Mouse (Mus musculus): ENCODE data around the gene Pmvk.

Pmvk gene

GRCm38 (mm10) chr3:89484766-89485524 is 30.6 kb downstream of the Pmvk start:
- DNase-seq = peak; percentile 84

- no peak for DNase-seq
Observed at GRCm38 (mm10) chr3:89486111-89486510, 31.8 kb downstream of the Pmvk start.

DNA sequence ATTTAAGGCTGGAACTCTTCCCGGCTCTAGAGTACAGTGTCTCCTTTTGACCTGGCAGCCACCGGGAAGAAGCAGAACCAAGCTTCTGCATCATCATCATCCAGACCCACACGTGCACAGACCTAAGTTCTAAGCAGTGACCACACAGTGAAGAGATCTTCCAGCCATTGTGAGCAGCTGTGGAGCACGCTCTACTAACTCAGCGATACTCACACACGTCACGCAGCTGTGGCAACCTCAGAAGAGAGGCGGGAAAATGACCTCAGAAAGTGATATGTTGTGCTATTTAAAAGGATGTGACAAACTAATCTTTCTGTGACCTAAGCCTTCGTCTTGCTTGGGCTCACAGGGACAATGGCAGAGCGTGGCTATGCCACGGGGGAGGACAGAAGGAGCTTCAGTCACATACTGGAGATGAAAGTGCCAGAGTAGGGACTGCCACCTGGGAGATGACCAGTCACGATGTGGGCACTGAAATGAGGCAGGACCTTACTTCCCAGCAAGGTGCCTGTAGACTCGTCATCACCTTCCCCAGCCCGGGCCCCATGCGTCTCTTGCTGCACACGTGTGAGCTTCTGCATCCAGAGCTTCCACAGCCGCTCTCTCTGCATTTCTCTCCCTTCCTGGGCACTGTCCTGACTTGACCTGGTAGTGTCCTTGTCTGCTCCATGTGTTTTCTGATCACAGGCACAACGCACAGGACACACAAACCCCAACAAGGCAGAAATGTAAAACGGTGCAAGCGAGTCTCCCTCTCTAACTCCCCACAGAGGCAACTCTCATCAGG is 32.8 kb downstream of the Pmvk start:
- no peak for DNase-seq

DNA sequence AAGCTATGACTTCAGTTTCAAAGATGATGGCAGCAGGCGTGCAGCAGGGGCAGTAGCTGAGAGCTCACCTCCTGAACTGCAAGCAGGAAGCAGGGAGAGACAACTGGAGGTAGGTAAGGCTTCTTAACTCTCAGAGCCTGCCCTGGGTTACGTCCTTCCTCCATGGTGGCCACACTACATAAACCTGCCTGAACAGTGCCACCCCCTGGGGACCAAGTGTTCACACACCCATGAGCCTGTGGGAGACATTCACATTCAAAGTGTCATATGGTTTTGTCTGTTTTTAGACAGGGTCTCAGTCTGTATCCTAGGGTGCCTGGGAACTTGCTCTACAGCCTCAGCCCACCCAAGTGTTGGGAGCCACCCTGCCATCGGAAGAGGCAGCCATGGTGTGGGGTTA is 36.4 kb downstream of the Pmvk start:
- DNase-seq = no peak

GRCm38 (mm10) chr3:89491559-89491958 is 37.2 kb downstream of the Pmvk start:
- DNase-seq = no peak

- peak; percentile 49 for DNase-seq
Observed at GRCm38 (mm10) chr3:89492701-89493151, 38.4 kb downstream of the Pmvk start.

GRCm38 (mm10) chr3:89494630-89495029 is 40.3 kb downstream of the Pmvk start:
- DNase-seq = no peak

- DNase-seq = no peak
Observed at GRCm38 (mm10) chr3:89496366-89496765, 42.0 kb downstream of the Pmvk start.

DNA sequence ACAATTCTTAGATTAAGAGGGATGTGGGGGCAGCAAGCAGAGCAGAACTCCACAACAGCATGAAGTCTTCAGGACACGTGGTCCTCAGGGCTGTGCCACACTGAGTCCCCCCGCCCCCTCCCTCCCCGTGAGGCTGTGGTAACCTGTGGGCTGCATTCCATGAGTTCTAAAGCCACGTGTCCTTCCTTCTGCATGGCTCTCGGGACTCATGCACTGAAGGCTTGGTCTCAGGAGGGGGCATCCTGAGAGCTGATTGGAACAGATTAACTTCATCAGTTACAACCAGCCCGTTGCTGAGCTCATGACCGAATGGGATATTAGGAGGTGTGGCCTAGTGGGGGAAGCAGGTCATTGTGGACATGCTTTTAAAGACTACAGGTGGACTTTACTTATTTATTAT is 45.4 kb downstream of the Pmvk start:
- no peak for DNase-seq

GRCm38 (mm10) chr3:89501486-89501885 is 47.1 kb downstream of the Pmvk start:
- DNase-seq = no peak

DNA sequence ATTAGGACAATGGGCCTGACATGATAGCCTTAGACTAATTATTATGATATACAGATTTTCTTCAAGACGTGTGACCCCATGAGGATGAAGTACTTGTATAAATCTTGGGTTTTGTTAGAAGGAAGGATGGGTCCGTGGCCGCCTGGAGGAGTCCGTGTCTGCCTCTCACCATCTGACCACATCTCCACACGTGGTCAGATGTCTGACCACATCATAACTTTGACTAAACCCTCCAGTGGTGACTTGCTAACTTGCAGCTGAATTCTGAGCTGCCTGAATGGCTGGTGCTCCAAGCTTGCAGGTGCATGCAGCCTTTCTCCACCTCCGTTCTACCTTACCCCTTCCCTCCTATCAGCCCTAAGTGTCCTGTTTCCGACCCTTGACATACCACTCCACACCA is 48.2 kb downstream of the Pmvk start:
- DNase-seq = no peak

GRCm38 (mm10) chr3:89508041-89508440 is 53.7 kb downstream of the Pmvk start:
- DNase-seq = no peak

GRCm38 (mm10) chr3:89510979-89511378 is 56.6 kb downstream of the Pmvk start:
- peak; percentile 71 for DNase-seq

DNA sequence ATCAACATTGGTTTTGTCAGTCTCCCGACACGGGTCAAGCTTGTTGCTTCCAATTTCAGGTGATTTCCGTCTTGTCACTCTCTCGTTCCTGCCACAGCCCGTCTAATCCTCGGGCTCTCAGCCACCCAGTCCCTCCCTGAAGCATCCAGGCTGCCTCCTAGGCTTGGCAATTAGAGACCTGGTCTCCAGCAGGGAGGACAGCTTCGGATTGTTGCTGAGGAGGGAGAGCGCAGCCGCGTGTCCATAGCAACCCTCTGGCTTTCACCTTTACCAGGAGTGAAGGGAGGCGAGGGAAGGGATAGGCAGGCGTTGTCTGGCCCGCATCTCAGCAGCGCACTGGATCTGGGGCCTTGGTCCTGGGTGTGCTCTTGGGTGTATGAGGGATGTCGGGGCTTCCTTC is 57.1 kb downstream of the Pmvk start:
- DNase-seq = no peak

GRCm38 (mm10) chr3:89512225-89512624 is 57.9 kb downstream of the Pmvk start:
- DNase-seq = no peak

DNA sequence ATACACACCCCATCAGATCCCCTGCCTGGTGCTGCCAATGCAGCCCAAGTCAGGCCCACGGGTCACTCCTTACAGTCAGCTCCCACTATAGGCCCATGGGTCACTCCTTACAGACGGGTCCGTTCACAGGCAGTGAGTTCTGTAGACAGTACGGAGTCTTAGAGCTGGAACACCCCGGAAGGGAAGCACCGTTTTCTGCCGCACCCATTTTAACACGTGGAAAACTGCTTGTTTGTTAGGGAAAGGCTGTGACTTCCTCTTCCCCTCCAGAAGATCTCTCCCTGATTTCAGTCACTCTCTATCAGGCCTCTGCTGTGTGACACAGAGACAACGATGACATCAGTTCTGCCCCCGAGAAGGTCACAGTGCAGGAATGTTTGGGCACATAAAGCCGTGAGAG is 61.1 kb downstream of the Pmvk start:
- DNase-seq = no peak

DNA sequence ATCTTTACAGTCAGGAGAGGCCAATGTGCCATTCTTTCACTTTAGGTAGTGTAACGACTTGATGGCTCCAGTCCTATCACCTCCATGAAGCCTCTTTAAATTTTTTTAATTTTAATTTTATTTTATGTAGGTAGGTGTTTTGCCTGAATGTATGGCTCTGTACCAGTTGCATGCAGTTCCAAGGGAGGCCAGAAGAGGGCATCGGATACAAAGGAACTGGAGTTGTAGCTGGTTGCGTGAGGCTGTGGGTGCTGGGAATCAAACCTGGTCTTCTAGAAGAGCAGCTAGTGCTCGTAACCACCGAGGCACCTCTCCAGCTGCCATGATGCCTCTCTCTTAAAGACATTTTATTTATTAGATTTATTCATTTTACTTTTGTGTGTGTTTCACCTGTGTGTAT is 62.0 kb downstream of the Pmvk start:
- DNase-seq = no peak

All from embryo, embryonic 11 days (tissue).